Mouse (Mus musculus) bone marrow, adult 2 months (tissue): ENCODE data around the gene Asf1b.

Experiments
- CTCF ChIP-seq: fragments of 200-500 bp; IDR thresholded peaks from 2 replicates; pipeline ENCODE4 v1.5.1; 2011; ENCODE audit warnings: low read length, control low read depth; ENCODE audit not compliant: control insufficient read depth, insufficient read depth
- POLR2A ChIP-seq: fragments of 200-500 bp; IDR thresholded peaks from 2 replicates; pipeline ENCODE4 v1.6.1; 2011; ENCODE audit warnings: low read depth, mild to moderate bottlenecking, control low read depth, low read length, borderline replicate concordance; ENCODE audit not compliant: control insufficient read depth

- no peak for TF ChIP-seq POLR2A
- TF ChIP-seq CTCF: no peak
These were observed 19.2 kb downstream of the Asf1b start for GRCm38 (mm10) chr8:83974521-83974920.
